Mouse (Mus musculus) lung, postnatal 14 days (tissue): ENCODE measurements at regions not wholly inside any gene's neighbourhood (a gene's known extent, or its start where the extent isn't known, plus 50 kb on each side); places are given as distances from the start of the nearest gene placed in this dataset.

ENCODE experiments used
- DNase-seq: peaks from one replicate; pipeline ENCODE4 v3.0.0; 2021

DNA sequence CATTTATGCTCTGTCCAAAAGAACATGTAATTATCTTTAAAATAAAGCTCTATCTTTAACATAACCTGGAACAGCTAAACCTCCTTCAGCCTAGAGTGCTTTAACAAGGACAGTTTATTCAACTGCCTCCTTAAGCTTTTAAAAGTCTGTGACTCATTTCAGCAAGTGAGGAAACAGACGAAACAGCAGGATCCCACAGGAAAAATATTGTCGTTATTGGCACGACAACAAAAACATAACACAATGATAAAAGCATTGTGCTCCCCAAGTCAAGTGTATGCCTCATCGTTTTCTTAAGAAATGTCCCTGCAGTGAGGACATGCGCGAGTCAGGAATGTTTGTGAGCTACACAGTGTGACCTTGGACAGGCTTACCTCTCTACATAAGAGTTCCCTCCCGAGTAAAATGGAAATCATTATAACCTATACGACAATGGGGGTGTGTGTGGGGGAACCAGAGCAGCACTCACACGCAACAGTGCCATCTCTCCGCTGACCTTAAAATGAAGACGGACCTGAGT is 166.7 kb upstream of the Cd180 start:
- DNase-seq = no peak

DNA sequence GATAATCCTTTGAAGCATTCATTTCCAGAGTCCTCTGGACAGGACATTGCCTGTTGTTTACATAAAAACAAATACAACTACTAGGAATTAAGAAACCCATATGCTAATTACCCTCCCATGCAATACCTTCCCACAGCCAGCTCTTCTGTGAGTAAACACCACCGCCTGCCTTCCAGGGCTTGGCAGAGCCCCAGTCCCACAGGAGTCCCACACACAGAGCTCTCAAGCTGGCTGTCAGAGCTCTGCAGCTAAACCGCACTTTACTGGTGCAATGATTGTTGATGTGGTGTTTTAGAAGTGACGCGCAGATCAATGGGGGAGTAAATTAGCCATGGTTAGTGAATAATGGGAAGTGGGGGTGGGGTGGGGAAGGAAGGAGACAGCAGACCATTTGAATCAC is 159.6 kb upstream of the Cd180 start:
- DNase-seq = peak; percentile 16

DNA sequence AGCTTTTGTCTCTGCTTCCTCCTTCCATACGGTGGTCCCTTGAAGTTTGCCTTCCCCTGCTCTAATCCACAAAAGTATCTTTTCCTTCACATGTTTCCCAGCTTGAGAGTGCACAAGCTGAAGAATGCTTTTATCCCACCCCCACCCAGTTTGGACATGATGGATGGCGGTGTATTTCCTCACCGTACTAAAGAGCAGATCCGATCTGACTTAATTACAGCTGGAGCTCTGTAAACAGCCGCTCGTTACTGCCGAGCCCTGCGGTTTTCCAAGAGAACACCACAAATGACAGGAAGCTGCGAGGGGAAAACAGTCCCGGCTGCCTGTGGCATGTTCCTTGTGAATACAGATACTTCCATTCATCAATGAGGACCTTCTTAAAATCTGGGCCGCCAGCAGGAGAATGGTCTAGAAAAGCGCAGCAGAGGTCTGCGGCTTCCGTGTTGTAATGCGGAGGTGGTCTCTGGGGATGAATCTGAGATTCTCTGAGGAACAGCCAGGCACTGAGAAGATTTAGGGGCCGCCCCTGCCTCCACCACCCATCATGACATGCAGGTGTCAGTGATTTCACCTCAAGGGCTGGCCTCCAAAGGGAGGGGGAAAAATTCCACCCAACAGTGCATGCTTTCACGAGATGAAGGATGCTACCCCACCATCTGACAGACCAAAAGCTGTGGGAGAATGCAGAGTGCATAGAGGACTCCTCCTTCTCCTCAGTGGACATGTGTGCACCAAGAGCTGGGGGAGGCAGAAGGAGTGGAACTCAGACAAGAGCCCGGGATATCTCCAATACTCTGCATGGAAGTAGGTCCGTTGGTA is 155.7 kb upstream of the Cd180 start:
- peak; percentile 39 for DNase-seq

DNA sequence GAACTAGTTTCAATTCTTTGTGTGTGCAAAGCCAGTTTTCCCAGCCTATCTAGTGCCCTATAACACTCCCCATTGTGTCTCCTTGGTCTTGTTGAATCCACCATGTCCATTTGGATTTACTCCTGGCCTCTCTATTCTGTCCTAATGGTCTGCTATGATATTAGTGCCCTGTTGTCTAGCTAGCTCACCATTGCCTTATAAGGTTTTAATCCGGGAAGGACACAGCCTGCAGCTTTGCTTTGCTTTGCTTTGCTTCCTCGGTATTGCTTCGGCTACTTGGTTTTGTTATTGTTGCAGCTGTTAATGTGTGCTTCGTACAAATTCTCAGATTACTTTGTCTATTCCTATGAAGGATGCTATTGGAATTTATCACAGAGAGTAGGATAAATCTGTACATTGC is 152.9 kb upstream of the Cd180 start:
- no peak for DNase-seq

DNA sequence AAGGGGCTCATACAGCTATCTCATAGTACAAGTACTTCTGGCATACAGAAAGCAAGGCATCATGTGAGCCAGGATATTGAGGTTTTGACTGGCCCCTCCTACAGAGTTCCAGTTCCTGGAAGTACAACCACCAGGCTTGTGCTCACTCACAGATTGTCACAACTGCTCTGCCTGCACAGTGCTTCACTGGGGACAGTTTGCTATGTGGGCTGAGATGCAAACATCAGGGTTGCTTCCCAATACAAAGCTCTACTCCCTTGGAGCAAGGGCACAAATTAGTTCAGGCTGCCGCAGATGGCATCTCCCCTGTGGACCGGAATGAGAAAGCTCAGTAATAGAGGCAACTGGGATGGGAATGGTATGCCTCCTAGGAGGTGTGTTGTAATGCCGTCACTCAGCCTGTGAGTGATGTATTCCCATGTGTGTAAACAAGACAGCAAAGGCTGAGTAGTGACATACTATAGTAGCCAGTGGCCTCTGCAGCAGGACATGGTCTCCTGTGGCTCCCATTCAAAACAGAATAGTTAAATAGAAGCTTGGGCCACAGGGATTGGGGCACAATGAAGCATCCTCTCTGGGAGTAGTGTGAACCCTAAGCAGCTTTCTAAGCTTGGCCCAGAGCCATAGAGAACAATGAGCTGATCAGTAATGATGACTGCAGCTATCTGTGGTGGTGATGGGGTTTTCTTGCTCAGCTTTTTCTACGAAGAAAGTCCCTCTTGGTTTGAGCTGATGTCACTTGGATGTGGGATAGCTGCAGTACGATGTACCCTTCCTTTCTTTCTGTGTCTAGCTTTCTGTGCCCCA is 148.8 kb upstream of the Cd180 start:
- DNase-seq = no peak

DNA sequence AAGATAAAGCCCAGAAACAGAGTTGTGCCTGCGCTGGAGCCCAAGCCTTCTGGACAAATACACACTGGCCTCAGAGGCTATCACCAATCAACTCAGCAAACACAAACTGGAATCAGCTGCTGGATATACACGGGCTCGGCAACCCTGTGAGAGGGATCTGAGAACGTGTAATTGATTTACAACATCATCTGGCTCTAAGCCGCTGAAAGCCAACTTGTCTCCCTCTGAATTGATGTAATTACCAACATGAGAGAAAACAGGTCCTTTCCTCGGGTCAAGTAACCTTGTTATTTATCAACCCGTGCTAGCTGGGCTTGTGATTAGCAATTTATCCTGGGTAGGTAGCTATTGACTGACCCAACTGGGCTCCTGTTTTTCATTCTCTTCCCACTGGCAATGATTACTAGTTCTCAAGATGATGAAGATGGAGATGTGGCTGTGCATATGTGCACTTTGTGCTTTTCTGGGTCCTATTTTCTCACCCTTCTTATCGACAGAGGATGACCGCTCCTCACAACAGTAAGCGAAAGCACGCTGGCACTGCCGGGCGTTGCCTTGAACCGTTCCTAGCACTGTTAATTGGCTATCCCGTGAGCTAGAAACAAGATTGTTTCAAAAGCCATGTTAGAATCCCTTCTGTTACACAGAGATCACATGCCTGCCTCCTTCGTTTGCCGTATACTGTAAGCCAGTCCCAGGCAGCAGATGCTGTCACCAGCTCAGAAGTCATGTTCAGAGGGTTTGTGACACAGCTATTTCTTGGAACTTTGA is 147.3 kb upstream of the Cd180 start:
- DNase-seq = no peak

DNA sequence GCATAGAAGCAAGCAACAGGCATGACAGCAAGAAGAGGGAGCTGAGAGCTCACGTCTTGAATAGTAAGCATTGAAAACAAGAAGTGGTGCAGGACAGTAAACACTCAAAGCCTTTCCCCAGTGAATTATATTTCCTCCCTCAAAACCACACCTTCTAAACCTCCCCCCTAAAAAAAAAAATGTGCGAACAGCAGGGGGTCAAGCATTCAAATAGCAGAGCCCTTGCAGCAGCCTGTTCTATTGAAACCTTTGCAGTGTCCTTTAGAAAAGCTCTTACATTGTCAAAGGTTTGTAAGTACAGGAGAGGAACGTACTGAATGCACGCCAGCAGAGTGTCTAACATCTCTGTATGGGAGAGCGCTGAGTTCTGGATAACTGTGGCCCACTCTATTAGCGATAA is 145.1 kb upstream of the Cd180 start:
- DNase-seq = no peak

DNA sequence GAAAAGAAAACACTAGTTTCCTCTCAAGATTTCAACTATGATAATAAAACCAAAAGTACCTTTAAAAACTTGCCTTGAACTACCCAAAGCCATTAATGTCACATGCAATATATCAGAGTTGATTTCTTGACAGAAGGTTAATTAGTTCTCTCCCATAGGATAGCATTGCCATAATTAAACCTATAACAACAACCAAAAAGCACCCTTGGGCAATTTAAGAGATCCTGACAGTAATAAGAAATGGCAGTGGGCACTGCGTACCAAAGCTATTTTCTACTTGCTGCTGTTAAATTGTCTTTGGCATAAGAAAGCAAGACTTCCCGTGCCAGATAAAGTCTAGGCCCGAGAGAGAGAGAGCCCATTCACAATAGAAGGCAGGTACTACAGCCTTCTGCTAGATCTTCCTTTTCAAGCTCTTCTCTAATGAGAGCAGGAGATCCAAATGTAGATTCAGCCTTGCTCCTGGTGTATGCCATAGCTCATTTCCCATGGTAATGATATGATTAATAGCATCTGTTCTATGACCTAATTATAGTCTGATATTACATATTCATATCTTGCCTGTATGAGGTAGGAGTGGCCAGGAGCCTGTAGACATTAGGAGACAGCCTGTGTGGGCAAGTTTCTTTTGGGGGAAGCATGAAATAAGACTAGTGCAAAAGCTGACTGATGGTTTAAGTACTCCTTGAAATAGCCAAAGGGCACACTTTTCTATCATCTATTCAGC is 126.3 kb upstream of the Cd180 start:
- no peak for DNase-seq

DNA sequence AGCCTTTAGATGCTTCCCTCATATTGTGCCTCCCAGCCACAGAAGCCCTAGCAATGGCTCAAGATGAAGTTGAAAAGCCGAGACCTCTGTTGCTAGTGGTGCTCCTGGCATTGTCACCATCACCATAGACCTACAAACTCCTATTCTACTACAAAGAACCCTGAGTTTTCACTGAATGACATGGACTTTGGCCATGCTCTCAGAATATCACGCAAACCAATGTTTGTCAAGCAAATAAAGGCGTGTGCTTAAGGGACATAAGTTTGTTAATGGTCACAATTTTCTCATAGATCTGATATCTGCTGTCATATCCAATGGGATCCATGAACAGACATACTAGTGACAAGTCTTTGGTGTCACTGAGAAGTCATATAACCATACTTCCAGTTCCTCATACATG is 123.8 kb upstream of the Cd180 start:
- no peak for DNase-seq

DNA sequence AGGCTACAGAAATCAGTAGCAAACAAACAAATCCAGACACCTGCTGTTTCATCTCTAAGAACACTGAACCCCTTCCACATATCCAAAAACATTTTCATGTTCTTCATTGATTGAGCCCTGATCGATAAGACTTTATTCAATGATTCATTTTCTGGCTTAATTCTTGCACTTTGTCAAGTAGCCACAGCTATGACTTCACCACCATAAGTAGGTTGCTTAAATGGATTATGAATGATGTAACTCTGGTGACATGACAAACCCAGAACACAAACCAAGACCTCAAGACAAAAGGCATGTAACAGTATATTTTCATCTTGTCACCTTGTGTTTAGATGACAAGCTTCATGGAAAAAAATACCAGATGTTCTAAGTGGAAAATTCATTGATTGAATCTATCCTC is 123.1 kb upstream of the Cd180 start:
- no peak for DNase-seq

DNA sequence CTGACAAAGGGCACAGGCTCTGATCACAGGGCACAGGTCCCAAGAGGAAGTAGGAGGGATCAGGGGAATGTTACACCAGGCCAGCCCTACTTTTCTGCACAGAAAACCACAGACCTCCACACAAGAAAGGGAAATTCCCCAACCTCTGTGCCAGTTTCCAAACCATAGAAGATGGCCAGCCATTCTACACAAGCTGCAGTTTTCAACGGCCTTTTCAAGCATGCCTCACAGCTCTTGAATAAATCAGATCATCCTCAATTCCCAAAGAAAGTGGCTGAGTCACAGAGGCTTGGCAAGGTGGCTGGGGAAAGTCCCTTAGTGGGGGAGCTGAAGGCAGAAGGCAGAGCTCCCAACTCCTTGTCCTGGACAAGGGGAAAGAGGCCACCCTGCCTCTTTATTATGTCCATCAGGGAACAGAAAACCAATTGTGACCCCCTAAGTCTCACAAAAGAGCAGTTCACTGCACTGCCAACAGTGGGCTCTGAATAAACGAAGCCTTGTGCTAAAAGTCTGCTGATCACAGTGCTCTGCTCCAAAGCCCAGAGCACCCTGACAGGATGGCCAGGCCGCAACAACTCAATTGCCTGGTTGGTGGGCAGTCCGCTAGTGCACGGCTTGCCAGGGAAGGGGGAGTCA is 120.0 kb upstream of the Cd180 start:
- peak; percentile 26 for DNase-seq

DNA sequence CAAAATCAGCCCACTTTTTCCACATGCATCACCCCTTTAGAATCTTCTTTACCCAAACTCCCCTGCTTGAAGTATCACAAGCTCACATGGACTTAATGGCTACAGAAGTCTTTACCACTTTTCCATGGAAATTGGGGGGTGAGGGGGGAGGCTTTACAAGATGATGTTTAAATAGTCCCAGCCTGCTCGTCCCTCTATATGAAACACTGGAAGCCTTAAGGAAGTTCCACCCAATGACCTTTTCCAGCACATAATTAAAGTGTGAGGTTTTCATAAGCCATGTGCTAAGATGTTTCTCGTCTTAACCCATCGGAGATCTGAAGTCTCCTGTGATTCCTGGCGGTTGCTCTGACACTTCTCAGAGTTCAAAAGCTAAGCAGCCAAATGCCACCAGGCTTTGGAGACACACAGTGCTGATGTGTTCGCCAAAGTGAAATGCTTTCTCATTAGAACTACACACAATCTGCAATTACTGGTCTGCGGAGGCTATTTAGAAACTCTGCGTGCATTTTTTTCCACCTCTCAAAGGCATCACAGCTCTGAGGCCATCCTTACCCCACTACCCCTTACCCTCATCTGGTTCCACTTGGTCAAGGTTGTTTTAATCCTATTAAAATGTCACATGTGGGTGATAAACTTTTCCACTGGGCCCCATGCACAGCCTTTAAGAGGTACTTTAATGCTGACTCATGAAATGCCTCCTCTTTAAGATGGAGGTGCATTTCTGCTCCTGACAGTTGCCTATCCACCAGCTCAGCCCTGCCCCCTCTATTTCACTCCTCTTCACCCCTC is 116.3 kb upstream of the Cd180 start:
- DNase-seq = no peak

DNA sequence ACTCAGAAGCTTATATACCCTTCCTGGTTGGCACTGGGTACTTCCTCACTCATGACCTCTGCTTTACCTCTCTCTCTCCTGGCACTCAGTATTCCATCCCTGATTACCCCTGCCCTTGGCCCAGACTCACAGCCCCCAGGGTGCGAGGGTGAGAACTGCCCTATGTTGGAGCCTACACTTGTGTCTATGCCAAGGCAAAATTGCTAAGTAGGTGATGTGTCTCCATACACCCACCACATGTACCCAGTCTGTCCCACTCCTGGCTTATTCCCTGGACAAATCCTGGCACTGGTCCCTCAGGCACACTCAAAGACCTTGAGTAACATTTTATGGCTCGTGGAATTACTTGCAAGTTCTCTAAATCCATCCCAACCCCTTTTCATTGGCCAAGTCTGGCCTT is 114.5 kb upstream of the Cd180 start:
- no peak for DNase-seq

DNA sequence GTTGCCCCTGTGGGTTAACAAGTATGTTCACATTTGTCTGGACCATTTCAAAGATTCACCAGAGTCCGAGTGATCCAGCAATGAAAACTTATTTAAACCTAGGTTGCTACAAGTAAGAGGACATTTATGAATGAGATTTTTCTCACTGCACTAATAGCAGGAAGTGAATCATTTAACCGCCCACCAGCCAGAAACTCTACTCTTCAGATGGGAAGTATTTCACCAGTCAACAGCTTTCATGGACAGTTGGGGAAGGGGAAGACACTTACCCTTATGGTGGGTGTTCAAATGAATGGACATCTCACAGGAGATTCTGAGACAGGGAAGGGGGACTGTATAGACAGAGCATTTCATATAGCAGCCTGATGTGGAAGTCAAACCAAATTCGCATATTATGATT is 113.7 kb upstream of the Cd180 start:
- no peak for DNase-seq

DNA sequence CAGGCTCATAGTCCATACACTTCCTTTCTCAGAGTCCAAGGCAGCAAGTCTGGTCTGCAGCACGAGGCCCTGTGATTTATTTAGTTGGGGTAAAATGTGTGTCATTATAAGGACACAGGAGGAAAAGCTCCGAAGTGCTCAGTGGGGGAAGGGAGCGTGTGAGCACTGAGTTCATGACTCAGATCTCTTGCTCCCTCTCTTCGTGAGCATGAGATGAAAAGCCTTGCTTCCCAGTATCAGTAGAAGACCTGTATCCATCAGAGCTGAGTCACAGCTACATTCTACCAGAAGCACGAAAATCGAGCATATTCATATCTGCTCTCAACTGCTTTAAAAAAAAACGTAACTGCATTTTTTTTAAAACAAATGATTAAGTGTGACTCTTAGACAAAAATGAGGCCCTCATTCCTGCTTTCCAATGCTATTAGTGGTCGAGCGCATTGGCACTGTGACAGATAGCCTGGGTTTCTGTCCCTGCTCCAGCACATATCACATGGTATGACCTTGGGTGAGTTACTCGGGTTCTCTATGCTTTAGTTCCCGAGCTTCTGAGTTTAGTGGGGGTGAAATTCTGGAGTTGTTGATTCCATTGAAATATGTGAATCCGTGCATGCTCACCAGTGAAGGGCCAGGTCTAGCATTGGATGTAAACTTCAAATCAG is 109.2 kb upstream of the Cd180 start:
- DNase-seq = peak; percentile 45

DNA sequence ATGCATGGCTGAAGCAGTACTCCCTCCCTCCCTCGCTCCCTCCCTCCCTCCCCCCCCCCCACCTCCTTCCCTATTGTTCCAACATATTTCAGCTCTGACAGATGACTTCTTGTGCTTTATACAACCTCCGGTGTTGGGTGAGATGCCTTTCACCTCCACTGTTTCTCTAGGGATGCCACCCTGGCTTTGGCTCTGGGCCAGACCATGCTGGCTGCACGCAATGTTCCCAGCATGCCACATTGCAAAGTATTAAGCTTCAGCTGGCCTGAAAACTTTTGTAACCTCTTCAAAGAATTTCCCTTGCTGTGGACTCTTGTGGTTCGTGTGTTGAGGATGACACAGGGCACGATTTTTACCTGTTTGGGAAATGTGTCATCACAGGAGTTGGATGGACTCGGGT is 107.1 kb upstream of the Cd180 start:
- DNase-seq = no peak

DNA sequence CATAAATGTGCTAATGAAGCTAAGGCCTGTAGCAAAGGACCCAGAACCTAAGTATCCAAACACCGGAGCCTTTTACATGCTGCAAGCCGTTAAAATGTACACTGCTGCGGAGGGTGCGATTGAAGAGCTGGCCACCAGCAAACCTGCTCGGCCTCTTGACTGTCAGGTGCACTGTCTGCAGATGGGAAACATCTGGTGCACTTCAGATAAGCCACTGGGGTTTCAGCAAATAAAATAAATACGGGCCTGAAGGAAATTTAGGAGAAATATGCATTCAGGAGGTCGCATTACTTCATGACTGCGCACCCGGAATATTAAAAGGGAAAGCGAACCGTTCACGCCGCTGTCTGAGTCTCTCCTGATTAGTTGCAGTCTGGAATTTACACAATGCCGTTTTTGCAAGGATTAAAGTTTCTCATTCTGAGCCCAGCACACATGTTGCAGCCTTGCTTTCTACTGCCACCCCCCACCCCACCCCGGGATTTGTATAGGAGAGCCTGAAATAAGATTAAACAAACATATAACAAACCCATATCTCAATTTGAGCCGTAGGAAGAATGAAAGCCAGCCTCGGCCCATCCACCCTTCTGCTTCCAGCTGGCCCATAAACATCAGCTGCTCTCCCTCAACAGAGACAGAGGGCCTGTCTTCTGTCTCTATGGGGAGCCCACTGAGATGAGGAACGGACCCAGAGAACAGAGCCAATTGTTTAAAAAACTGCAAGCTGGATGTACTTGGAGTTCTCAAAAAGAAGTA is 103.5 kb upstream of the Cd180 start:
- peak; percentile 31 for DNase-seq

DNA sequence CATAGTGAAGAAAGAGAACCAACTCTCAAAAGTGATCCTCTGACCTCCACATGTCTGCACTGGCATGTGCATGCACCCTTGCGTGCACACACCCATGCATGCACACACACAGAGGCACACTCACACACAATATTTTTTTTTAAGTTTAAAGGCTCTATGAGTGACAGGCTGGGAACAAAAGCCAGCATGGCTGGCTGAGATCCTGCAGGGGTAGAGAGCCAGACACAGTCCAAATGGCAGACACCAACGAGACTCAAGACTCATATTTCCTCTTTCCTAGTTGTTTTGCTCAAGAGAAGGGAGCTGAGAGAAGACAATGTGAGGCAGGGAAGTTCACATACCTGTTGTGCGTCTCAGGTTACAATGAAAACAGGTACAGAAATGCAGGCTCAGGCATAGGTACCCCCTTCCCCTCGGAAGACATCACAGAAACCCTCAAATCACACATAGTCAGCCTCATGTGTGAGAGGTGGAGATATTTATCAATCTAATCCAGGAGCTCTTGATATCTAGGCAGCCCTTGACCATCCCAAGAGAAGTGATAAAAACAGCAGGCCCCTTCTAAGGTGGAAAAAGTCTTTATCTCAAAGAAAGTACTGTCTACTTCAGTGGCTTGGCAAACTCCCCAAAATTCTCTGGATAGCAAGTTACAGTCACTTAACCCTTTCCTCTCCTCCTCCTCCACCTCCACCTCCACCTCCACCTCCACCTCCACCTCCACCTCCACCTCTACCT is 101.4 kb upstream of the Cd180 start:
- no peak for DNase-seq
